Mouse (Mus musculus) ES-Bruce4 (cell line): ENCODE measurements around the gene Brca1. TPM values are rescaled to one million over a fixed set of nuclear protein-coding genes. Genes with fewer than 3 reads are reported as not detected.

Experiments used
- H3K27ac ChIP-seq: 2 replicates; pipeline ENCODE4 v1.5.1; 2012; ENCODE audit warnings: low read length, inconsistent platforms; ENCODE audit not compliant: insufficient read depth
- H3K27me3 ChIP-seq: 2 replicates; pipeline ENCODE4 v1.6.1; 2012; ENCODE audit warnings: mild to moderate bottlenecking, low read length, inconsistent platforms; ENCODE audit not compliant: control insufficient read depth, poor library complexity, insufficient read depth, severe bottlenecking
- H3K36me3 ChIP-seq: 2 replicates; pipeline ENCODE4 v1.6.1; 2012; ENCODE audit warnings: inconsistent platforms, mild to moderate bottlenecking, low read length, moderate library complexity; ENCODE audit not compliant: control insufficient read depth, poor library complexity, insufficient read depth, severe bottlenecking
- H3K4me1 ChIP-seq: one replicate; pipeline ENCODE4 v1.8.1; 2011; ENCODE audit warnings: low read length; ENCODE audit not compliant: control insufficient read depth, insufficient read depth
- H3K4me3 ChIP-seq: 2 replicates; pipeline ENCODE4 v1.5.1; 2011; ENCODE audit warnings: low read depth, mild to moderate bottlenecking, low read length
- H3K9ac ChIP-seq: 2 replicates; pipeline ENCODE4 v1.6.1; 2012; ENCODE audit warnings: low read depth, mild to moderate bottlenecking, inconsistent platforms; ENCODE audit not compliant: poor library complexity, severe bottlenecking
- H3K9me3 ChIP-seq: replicated peaks from 2 replicates; pipeline ENCODE4 v1.6.1; 2012; ENCODE audit warnings: mild to moderate bottlenecking, low read length, inconsistent platforms; ENCODE audit not compliant: control insufficient read depth, poor library complexity, insufficient read depth, severe bottlenecking
- CTCF ChIP-seq: IDR thresholded peaks from one replicate; pipeline ENCODE4 v1.8.1; 2011; ENCODE audit warnings: low read depth, low read length
- EP300 ChIP-seq: IDR thresholded peaks from 2 replicates; pipeline ENCODE4 v1.6.1; 2011; ENCODE audit warnings: low read depth, low read length; ENCODE audit not compliant: insufficient read depth
- POLR2A ChIP-seq: IDR thresholded peaks from one replicate; pipeline ENCODE4 v1.8.1; 2011; ENCODE audit warnings: low read length; ENCODE audit not compliant: insufficient read depth
- polyA plus RNA-seq: library from polyadenylated mRNA; stranded (reverse); fragments of >200 nt; gene quantifications from 2 replicates; pipeline ENCODE4 v1.2.4, GENCODE M21; 2011; ENCODE audit warnings: low read depth; ENCODE audit not compliant: missing spikeins, insufficient read depth, insufficient read length

Gene Brca1
- 62.4 and 68.2 TPM in 2 replicates for polyA plus RNA-seq

GRCm38 (mm10) chr11:101551751-101552475 is at the start of gene Brca1, which contains the start of gene Nbr1:
Gene Brca1 (minus strand): TSS chr11:101551955.
Gene Nbr1 (plus strand): TSS chr11:101552149.
- Histone ChIP-seq H3K9me3 (no peaks in the 10 kb centered on the region), H3K4me3 (peak within 1 kb of the TSS; percentile 99), H3K27ac (peak within 1 kb of the TSS; percentile 86), H3K27me3 (no peaks in the 10 kb centered on the region), H3K9ac (peak within 1 kb of the TSS; percentile 96), H3K36me3 (peaks cover 19% of the 10 kb centered on the region), H3K4me1 (no peaks in the 10 kb centered on the region)
- TF ChIP-seq CTCF (no peak), EP300 (no peak), POLR2A (peak; percentile 73)

- Histone ChIP-seq H3K4me3 (no peak within 1 kb of the TSS), H3K36me3 (no peaks in the 10 kb centered on the region), H3K27ac (no peak within 1 kb of the TSS), H3K27me3 (no peaks in the 10 kb centered on the region), H3K9me3 (no peaks in the 10 kb centered on the region), H3K4me1 (no peaks in the 10 kb centered on the region), H3K9ac (peak within 1 kb of the TSS; percentile 61; the same call in 1 of the 2 replicates)
- TF ChIP-seq CTCF (no peak), EP300 (no peak), POLR2A (no peak)
Measured at GRCm38 (mm10) chr11:101599156-101599555, 47.4 kb upstream of the Brca1 start, which contains the start of gene Gm11634. Gene Gm11634 (minus strand): TSS chr11:101599256.

- H3K4me3 ChIP-seq = peak overlapping the region; percentile 21
Measured at GRCm38 (mm10) chr11:101589989-101590624, 38.4 kb upstream of the Brca1 start.

GRCm38 (mm10) chr11:101589444-101589843 is 37.7 kb upstream of the Brca1 start:
- H3K27ac ChIP-seq = peak overlapping the region; percentile 21
- peak overlapping the region; percentile 1; the same call in 1 of the 2 replicates for H3K9ac ChIP-seq
- no peak for TF ChIP-seq POLR2A
- TF ChIP-seq EP300 = no peak
- peak; percentile 72 for TF ChIP-seq CTCF
- no peak overlapping the region for H3K4me3 ChIP-seq
- H3K4me1 ChIP-seq = peaks cover 3% of the 10 kb centered on the region
- no peaks in the 10 kb centered on the region for H3K27me3 ChIP-seq
- no peaks in the 10 kb centered on the region for H3K9me3 ChIP-seq
- H3K36me3 ChIP-seq = no peaks in the 10 kb centered on the region

More at GRCm38 (mm10) chr11:101589989-101590624, 38.4 kb upstream of the Brca1 start:
- peaks cover 3% of the 10 kb centered on the region for H3K4me1 ChIP-seq
- no peaks in the 10 kb centered on the region for H3K27me3 ChIP-seq
- TF ChIP-seq EP300 (peak; percentile 66; the same call in 1 of the 2 replicates), CTCF (no peak), POLR2A (no peak)
- H3K36me3 ChIP-seq = no peaks in the 10 kb centered on the region
- peak overlapping the region; percentile 1; the same call in 1 of the 2 replicates for H3K9ac ChIP-seq
- peak overlapping the region; percentile 27 for H3K27ac ChIP-seq
- H3K9me3 ChIP-seq = no peaks in the 10 kb centered on the region

- 0 out of 2 replicates have a peak overlapping the region, but pooled peaks have one; percentile 21 for H3K27ac ChIP-seq
- no peaks in the 10 kb centered on the region for H3K9me3 ChIP-seq
- TF ChIP-seq EP300 (no peak), CTCF (no peak), POLR2A (no peak)
- H3K4me3 ChIP-seq = no peak overlapping the region
- H3K4me1 ChIP-seq = peaks cover 3% of the 10 kb centered on the region
- H3K9ac ChIP-seq = no peak overlapping the region
- no peaks in the 10 kb centered on the region for H3K36me3 ChIP-seq
- no peaks in the 10 kb centered on the region for H3K27me3 ChIP-seq
Measured at GRCm38 (mm10) chr11:101588868-101589267, 37.1 kb upstream of the Brca1 start.
